ENCODE assay signal across 9 mouse cellular contexts in genomic region chr4:135832070-135832469, GRCm38 (mm10). TPM values are rescaled to one million over a fixed set of nuclear protein-coding genes. Genes with fewer than 3 reads are reported as not detected.
A peak's percentile ranks its signal among the peaks of the same experiment; 100 is the strongest.
DNase-seq lines count a peak whose midpoint lies in the region; ATAC-seq lines count a peak whose summit lies in the region.
"Had no signal": no experiment of that assay in that cellular context is flagged by ENCODE, and none has a peak within 500 bp of the region (broad histone marks: within the 10 kb centered on the region; RNA-seq: fewer than 3 reads in every experiment).

No protein-coding gene starts in this region.

- H3K27me3 ChIP-seq in limb, embryonic 15.5 days: no peaks in the 10 kb centered on the region

- no peaks in the 10 kb centered on the region for H3K36me3 ChIP-seq in limb, embryonic 15.5 days
- H3K36me3 ChIP-seq: liver, embryonic 15.5 days had no signal

- no peaks in the 10 kb centered on the region for H3K9me3 ChIP-seq in limb, embryonic 15.5 days
- H3K9me3 ChIP-seq: liver, embryonic 15.5 days had no signal

- intact Hi-C loops in gastrocnemius, postnatal 14 days (cut with DNase I; ENCODE audit: low total_unique reads): no loop called here

- peak overlapping the region; percentile 75 for H3K27ac ChIP-seq in limb, embryonic 15.5 days
- H3K27ac ChIP-seq: liver, embryonic 15.5 days had no signal

- H3K4me2 ChIP-seq in limb, embryonic 15.5 days: no peak overlapping the region
- H3K4me2 ChIP-seq: liver, embryonic 15.5 days had no signal

- peaks cover 43% of the 10 kb centered on the region for H3K4me1 ChIP-seq in limb, embryonic 15.5 days

- WGBS in limb, embryonic 15.5 days: 57% methylated on average over 11 of the region's 11 CpGs

- ATAC-seq in limb, embryonic 15.5 days (ENCODE audit: insufficient number of reproducible peaks, low FRiP score, low TSS enrichment, low read depth): no peak

- DNase-seq in heart, adult 9 months (ENCODE audit: low spot score in 2 of 2): peak; percentile 42 to 48
- no peak for DNase-seq in heart, adult 8-10 months (ENCODE audit: low spot score)
- peak; percentile 73 for DNase-seq in adipocyte (ENCODE audit: low spot score)
- DNase-seq in gastrocnemius, postnatal 14 days: peak; percentile 36
- DNase-seq in cerebellum, postnatal 36 days: no peak
- DNase-seq in embryo, embryonic 10.5 days (ENCODE audit: low spot score): no peak
- DNase-seq: right cerebral cortex, postnatal 25 days had no signal

- H3K4me3 ChIP-seq in limb, embryonic 15.5 days: no peak overlapping the region
- H3K4me3 ChIP-seq: liver, embryonic 15.5 days had no signal

- no peak overlapping the region for H3K9ac ChIP-seq in limb, embryonic 15.5 days
- H3K9ac ChIP-seq: liver, embryonic 15.5 days had no signal

RNA-seq across cellular contexts. Expression of gene Srsf10, which starts 23.5 kb away (rescaled TPM):
- total RNA-seq in heart, adult 8-10 months (2022): 10 to 100 TPM; 33.2 to 42.3 (median 37.9) TPM
- 10 to 100 TPM; 30.9 to 33.0 TPM for total RNA-seq in gastrocnemius, postnatal 14 days (2021)
- polyA plus RNA-seq in limb, embryonic 15.5 days (2015; fragmentation: Nextera tagmentation; extraction: Ambion mirVana): 208 and 209 TPM in 2 replicates

RNA-seq across cellular contexts. Expression of gene Pnrc2, which starts 41.6 kb away (rescaled TPM):
- 10 to 100 TPM; 51.2 to 75.7 (median 66.5) TPM for total RNA-seq in heart, adult 8-10 months (2022)
- 10 to 100 TPM; 44.3 to 59.3 TPM for total RNA-seq in gastrocnemius, postnatal 14 days (2021)
- polyA plus RNA-seq in limb, embryonic 15.5 days (2015; fragmentation: Nextera tagmentation; extraction: Ambion mirVana): 160 TPM in 2 replicates

Comparison
In these comparisons a context has a peak if more than half of its experiments do, and no peak if none do; other contexts are left out.
1. DNase-seq: peak in heart, adult 9 months (2 of 2), adipocyte (single experiment) and gastrocnemius, postnatal 14 days (single experiment); none in heart, adult 8-10 months (single experiment), cerebellum, postnatal 36 days (0 of 2) and embryo, embryonic 10.5 days (single experiment).